Mouse (Mus musculus): ENCODE results near the gene Ube2c. TPM values are rescaled to one million over a fixed set of nuclear protein-coding genes. Genes with fewer than 3 reads are reported as not detected.
A peak's percentile ranks its signal among the peaks of the same experiment; 100 is the strongest.
"Not testable (repeated sequence)": the region's sequence is repeated elsewhere in the genome, so short reads cannot be mapped to it uniquely, and the experiment has no call there.

The Ube2c gene
- total RNA-seq, 2 experiments from 2014 or later: 1.2 TPM; not detected in 1

DNA sequence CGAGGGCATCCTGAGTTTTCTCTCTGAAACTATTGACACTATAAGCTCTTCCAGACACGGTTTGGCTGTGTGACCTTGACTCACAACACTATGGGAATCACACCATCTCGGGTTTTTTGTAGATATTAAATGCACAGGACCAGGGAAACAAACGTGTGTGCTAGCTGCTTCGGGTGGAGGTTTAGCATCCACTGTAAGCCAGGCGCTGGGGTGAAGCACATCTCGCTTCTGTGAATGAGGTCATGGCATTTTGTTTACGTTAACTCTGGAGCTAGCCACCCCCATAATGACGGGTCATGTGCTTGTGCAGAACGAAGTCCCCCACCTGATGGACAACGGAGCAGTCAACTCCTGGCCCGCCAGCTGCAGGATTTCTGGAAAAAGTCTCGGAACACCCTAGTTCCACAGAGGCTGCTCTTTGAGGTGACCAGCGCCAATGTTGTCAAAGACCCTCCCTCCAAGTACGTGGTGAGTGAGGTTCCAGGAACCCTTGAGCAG, 16.7 kb downstream of the Ube2c start:
- no peak for DNase-seq (ENCODE audit: extremely low spot score in 1 of 2, low spot score in 1 of 2)

DNA sequence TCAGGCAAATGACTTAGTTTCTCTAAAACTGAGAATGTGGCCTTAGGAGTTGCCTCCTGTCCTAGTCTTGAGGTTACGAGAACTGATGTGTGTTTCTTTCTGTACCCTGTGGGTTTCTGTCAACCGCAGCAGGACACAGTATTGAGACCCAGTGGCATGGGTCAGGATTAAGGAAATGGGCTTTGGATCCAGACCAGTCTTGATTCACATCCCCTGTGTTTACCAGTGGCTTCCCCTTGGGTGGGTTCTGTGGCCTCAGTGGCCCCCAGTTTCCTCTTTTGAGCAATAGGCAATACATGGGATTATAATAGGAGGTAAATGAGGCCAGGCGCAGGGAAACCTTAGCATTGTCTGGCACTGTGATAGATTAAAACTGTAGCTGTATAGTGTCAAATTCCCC, 17.3 kb downstream of the Ube2c start:
- no peak for DNase-seq (ENCODE audit: extremely low spot score in 1 of 2, low spot score in 1 of 2)

DNA sequence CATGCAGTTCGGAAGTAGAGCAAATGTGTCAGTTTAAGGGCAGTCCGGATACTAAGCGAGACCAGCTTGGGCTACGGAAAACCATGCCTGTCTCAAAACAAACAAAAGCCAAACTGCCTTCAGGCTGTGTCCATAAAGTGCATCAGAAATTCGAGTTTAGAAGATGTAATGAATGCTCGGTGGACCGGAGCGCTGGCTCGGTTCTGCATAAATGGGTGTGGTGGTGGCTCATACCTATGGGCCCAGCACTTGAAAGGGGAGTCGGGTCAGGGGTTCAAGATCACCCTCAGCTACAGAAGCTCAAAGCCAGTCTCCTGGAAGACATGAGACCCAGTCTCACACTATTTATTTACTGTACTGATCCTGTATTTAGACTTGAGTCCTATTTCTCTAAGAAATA, 18.1 kb downstream of the Ube2c start:
- DNase-seq (ENCODE audit: extremely low spot score in 1 of 2, low spot score in 1 of 2): no peak

DNA sequence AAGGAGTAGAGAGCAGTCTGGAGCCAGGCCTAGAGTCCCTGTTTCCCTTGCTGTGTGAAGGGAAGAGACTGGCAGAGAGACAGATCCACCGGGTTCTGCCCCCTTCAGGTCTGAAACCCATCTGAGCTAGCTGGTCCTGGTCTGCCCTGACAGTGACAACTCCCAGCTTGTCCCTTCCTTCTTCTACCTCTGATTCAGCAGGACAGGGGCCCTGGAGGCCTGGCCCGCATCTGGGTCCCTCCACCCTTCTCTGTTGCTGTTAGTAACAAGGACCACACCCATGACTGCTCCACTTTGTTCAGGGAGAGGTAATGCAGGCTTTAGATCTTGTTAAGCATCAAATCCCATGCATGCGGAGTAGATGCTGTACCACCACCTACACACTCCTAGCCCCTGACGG, 18.7 kb downstream of the Ube2c start:
- DNase-seq (ENCODE audit: extremely low spot score in 1 of 2, low spot score in 1 of 2): no peak

DNA sequence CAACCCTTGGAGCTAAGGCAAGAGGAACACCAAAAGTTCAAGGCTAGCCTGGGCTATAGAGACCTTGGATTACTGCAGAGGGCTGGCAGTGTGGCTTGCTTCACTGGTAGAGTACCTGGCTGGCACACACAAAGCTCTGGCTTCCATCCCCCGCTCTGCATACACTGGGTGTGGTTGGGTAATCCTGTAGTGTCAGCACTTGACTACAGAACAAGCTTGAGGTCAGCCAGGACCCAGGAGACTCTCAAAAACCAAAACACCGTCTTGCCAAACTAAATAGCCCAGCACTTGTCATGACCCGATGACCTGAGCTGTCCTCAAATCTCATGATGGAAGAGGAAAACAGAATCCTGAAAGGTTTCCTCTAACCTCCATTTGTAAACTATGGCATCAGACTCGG, 20.8 kb downstream of the Ube2c start:
- DNase-seq (ENCODE audit: extremely low spot score in 1 of 2, low spot score in 1 of 2): no peak

DNA sequence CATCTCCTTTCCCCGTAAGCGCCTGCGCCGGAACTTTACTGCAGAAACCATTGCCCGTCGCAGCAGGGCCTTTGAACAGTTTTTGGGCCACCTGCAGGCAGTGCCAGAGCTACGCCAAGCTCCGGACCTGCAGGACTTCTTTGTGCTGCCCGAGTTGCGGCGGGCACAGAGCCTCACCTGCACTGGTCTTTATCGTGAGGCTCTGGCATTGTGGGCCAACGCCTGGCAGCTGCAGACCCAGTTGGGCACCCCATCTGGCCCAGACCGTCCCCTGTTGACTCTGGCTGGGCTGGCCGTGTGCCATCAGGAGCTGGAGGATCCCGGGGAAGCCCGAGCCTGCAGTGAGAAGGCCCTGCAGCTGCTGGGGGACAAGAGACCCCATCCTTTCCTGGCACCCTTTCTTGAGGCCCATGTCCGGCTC, 22.2 kb downstream of the Ube2c start:
- DNase-seq (ENCODE audit: extremely low spot score in 1 of 2, low spot score in 1 of 2): no peak

DNA sequence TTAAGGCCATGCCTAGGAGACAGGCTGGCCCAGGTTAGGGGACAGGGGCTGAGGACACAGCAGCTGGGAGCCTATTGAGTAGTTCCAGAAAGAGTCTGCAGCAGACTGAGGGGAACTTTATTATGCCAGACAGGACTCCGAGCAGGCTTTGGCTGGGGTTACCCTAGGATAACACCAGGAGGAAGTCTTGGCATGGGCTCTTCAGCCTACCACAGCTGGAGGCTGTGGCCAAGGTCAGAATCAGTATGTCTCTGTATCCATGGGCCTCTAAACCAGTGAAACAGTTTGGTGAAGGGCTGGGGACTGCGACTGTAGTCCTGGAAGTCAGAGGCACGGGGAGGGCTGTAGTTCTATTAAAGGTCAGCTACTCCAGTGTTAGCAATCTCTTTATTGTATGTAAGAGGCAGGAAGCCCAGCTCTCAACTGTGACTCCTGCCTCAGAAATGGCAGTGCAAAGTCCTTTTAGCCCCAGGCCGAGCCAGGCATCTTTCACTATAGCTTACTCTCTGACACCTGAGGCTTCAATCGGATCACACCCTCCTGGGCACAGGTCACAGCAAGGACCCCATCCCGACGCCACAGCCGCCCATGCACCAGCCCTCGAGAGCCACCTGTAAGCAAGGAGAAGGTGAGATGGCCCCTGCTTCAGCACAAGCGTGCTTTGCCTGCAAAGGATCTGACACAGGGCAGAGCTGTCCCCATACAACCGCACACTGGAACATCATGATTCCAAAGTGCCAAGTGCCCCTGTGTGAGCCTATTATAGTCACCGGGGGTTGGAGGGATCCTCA, 22.9 kb downstream of the Ube2c start:
- no peak for DNase-seq (ENCODE audit: extremely low spot score in 1 of 2, low spot score in 1 of 2)

DNA sequence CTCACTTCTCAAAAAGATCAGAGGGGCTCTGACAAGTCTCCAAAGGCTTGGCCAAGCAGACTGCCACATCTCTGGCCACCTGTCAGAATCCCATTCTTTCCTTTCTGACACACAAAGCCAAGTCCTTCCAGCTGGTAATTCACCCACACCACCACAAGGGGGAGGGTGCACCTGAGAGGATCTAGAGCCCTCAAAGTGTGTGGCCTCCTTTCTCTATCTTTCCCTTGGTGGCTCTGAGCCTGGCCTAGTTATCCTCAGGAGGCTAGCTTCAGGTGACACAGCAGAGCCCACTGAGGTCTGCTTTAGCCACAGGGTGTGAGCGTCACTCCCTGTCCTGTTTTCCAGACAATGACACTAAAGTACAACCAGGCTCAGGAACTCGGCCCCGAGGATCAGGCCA, 23.5 kb downstream of the Ube2c start:
- peak in 1 of 2 experiments; percentile 56 for DNase-seq (ENCODE audit: extremely low spot score in 1 of 2, low spot score in 1 of 2)

DNA sequence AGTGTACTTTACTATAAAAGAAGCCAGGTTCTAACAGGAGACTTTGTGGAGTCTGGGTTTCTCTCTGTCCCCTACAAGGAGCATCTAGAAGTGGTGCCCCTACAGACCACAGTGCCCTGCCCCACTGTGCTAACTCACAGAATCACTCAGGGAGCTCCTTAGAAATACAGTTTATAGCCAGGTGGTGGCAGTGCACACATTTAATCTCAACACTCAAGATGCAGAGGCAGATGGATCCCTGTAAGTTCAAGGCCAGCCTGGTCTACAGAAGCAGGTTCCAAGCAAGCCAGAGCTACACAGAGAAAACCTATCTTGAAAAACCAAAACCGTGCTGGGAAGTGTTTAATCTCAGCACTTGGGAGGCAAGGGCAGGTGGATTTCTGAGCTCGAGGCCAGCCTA, 24.1 kb downstream of the Ube2c start:
- no peak for DNase-seq (ENCODE audit: extremely low spot score in 1 of 2, low spot score in 1 of 2)

DNA sequence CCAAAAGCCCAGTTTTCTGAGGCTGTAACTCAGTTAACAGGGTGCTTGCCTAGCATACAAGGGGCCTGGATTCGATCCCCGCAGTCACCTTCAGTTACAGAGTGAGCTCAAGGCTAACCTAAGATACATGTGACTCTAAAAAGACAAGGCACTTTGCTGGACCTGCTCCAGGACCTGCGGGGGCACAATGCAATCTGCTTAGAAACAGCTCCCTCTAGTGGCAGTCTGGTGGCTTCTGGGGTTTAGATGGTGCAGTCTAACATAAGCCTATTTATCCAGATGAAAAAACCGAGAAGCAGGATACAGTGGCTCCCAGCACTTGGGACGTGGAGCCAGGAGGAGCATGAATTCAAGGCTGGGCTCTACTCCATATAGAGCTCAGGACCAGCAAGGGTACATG, 24.6 kb downstream of the Ube2c start:
- peak; percentile 63 to 84 for DNase-seq (ENCODE audit: extremely low spot score in 1 of 2, low spot score in 1 of 2)

DNA sequence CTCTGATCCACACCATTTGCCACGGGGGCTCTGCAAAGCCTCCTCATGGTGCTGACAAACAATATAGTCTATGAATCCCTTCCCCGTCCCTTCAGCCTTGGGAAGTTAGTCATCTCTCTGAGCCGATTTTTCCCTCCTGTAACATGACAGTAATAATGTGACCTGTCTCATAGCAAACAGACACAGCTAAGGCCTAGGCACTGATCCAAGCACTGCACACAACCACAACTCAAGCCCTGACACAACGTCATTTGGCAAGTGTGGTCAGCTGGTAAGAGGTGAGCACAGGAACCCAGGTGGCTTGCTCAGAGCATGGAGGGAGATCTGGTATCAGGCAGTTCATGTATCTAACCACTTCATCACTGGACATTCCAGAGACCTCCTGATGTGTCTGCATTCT, 26.2 kb downstream of the Ube2c start:
- DNase-seq (ENCODE audit: extremely low spot score in 1 of 2, low spot score in 1 of 2): no peak

DNA sequence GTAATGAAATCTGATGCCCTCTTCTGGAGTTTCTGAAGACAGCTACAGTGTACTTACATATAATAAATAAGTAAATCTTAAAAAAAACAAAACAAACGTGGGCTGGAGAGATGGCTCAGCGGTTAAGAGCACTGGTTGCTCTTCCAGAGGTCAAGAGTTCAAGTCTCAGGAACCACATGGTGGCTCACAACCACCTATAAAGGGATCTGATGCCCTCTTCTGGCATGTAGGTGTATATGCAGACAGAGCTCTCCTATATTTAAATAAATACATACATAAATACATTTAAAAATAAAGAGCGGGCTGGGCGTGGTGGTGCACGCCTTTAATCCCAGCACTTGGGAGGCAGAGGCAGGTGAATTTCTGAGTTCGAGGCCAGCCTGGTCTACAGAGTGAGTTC, 28.9 kb downstream of the Ube2c start:
- not testable (repeated sequence) for DNase-seq (ENCODE audit: extremely low spot score in 1 of 2, low spot score in 1 of 2)

DNA sequence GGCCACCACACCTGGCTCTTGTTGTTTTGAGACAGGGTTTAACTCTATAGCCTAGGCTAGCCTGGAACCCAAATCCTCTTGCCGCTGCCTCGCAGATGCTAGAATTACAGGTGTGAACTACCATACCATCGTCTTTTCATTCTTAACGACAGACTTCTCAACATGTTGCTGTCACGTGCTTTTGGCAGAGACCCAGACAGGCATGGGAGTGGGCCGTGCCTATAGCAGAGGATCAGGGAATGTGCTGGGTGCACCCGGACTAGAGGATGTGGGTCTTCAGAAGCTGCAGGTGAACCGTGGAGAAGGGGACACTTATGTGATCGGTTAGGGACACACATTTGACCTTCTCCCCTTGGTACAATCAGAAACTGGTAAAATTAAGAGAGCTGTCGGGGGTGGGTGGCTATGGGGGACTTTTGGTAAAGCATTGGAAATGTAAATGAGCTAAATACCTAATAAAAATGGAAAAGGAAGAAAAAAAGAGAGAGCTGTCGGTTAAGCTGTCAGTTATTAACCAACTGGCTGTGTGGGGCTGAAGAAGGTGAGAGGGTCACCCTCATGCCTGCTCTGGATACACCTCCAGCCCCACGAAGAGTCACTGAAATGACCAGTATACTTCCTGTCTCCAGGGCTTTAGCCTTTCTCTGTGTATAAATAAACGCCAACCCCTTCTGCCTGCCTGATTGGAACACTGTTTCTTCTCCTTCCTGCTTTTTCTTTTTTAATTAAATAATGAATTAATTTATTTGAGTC, 30.7 kb downstream of the Ube2c start:
- no peak for DNase-seq (ENCODE audit: extremely low spot score in 1 of 2, low spot score in 1 of 2)

DNA sequence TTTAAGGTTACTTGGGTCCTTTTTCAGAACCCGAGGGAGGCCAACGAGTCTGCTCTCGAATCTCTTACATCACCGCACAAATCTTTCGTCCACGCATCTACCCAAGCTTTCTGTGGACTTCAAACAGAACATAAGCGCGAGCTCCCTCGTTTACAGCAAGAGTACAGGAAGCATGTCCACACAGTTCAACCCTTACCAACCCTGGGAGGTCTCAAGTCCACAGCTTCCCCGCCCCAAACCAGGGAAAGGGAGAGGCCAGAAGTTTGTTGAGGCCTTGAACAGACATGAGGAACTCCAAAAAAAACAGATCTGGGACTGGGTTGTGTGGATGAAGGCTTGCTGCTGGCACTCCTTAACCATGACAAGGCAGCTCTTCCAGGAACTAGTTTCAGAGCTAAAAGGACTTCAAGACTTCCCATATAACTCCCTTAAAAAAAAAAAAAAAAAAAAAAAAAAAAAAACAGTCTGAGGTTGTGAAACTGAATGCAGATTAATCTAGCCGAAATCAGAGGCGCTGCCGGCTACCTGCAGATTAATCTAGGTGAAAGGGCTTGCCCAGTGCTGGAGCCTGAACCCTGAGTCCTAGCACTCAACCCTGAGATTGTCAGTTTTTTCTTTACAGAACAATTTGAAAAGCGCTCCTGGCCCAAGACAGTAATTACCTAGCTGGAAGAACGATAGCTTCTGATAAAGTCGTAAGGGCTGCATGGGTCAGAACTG, 33.7 kb downstream of the Ube2c start:
- no peak for DNase-seq (ENCODE audit: extremely low spot score in 1 of 2, low spot score in 1 of 2)

DNA sequence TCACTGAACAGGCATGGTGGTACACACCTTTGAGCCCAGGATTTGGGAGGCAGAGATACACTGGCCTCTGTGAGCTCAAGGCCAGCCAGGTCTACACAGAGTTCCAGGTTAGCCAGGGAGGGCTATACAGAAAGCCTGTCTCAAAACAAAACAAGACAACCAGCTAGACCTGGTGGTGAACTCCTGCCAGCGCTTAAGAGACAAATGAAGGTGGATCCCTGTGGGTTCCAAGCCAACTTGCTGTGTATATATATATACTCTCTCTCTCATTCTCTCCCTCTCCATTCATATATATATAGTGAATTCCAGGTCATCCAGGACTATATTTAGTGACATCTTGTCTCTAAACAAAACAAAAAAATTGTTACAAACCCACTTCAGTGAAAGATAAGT, 34.2 kb downstream of the Ube2c start:
- no peak for DNase-seq (ENCODE audit: extremely low spot score in 1 of 2, low spot score in 1 of 2)

DNA sequence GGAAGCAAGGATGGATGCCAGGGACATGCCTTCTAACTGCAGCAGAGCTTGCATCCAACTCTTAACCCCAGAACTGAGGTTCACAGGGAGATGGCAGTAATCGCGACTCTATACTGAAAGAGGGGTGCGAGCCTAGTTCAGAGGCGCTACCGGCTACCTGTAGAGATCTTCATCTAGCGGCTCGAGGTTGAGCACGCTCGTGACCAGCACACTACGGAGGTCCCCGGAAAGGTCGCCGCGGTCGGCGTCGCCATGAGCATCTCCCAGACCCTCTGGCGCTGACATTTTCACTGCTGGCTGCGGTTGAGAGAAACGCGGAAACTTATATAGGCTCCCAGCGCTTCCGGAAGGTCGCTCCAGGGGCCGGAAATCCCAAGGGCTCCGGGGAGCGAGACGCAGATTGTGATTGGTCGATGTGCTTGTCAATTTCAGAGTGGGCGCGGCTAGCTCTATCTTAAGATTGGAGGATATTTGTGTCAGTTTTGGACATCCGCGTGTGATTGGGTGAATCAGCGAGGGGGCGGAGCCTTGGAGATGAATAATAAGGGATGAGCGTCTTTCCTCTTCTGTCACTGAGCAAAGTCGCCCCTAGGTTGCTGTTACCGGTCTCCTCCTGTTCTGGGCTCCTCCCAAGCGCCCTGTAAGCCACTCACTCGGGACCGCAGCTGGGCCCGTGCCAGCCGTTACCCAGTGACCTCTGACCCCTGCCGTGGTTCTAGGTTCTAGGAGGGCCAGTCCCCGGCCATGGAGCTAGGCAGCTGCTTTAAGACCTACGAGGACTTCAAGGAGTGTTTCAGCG, 35.0 kb downstream of the Ube2c start, which contains the start of the genes Acot8 and Zswim3:
TSS of gene Acot8 (minus strand) at position 350 of the 799 bp plus-strand sequence.
TSS of gene Zswim3 (plus strand) at position 566 of the 799 bp plus-strand sequence.
- peak; percentile 96 to 97 for DNase-seq (ENCODE audit: extremely low spot score in 1 of 2, low spot score in 1 of 2)

DNA sequence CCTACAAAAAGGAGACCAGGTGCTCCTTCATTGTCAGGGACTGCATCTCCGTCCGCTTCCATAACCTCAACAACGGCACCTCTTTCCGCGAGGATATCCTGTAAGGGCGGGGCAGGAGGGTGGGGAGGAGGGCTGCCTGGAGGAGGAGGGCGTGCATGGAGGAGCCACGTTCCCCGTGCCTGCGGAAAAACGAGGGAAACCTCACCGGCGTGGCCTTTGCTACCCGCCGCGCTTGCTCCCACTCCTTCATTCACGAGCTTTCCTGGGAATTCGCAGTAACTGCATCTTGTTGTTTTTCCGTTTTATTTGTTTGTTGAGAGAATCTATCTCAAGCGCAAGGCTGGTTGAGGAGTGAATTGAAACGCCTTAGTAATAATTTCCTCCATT, 35.6 kb downstream of the Ube2c start:
- DNase-seq (ENCODE audit: extremely low spot score in 1 of 2, low spot score in 1 of 2): no peak

DNA sequence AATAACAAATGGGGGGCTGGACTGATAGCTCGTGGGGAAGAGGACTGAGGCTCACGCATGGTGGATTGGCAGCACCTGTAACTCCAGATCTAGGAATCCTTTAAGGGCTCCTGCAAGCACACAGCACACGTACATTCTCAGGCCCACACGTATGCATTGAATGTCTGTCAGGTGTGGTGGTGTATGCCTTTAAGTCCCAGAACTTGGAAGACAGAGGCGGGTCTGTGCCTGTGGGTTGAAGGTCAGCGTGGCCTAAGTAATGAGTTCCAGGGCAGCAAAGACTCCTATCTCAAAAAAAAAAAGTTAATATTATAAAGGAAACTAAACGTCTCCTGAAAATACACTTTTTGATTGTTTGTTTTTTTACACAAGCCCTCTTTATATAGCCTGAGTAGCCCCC, 36.9 kb downstream of the Ube2c start:
- DNase-seq (ENCODE audit: extremely low spot score in 1 of 2, low spot score in 1 of 2): no peak

DNA sequence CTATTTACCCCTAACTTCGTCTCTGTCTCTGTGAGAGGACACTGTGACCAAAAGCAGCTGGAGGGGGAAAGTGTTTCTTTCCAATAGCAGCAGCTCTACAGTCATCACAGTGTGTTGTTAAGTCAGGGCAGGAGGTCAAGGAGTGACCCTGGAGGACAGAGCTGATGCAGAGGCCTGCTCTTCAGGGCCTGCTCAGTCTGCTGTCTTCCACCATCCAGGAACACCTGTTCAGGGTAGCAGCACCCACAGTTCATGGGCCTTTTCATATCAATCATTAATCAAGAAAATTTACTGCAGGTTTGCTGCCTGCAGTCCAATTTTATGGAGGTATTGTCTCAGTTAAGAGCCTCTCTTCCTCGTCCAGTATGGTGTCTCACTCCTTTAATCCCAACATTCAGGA, 43.9 kb downstream of the Ube2c start:
- DNase-seq (ENCODE audit: extremely low spot score in 1 of 2, low spot score in 1 of 2): no peak

DNA sequence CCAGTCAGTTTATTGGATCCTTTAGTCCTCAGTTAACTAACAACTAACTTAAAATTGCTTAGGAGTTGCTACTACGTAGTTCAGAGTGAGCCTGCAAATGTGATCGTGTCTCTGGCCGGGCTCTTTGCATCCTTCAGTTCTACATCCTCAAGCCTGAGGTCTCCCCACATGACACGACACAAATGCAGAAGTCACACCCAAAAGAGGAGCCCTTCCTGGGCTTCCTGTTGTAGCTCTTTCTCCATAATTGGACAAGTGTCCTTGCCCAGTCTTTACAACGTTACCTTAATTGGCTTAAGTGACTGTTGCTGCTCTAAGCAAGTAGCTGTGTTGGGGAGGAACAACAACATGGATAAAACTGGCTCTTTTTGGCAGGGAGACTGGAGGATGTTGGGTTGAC, 45.6 kb downstream of the Ube2c start:
- no peak for DNase-seq (ENCODE audit: extremely low spot score in 1 of 2, low spot score in 1 of 2)

Data from layer of hippocampus, postnatal 25 days (tissue).